Mouse (Mus musculus) CH12.LX (cell line): ENCODE measurements around the gene Ddx52. TPM values are rescaled to one million over a fixed set of nuclear protein-coding genes. Genes with fewer than 3 reads are reported as not detected.
A peak's percentile ranks its signal among the peaks of the same experiment; 100 is the strongest.

Experiments used
- DNase-seq: peaks from one replicate; pipeline ENCODE4 v3.0.0-alpha.2; 2013; ENCODE audit errors: extremely low read depth
- H3K27ac ChIP-seq: 2 replicates; pipeline ENCODE4 v1.5.1; 2012; ENCODE audit warnings: low read depth, mild to moderate bottlenecking, control low read depth, moderate library complexity; ENCODE audit not compliant: insufficient read depth
- H3K27me3 ChIP-seq: replicated peaks from 2 replicates; pipeline ENCODE3; 2012; ENCODE audit warnings: inconsistent platforms
- H3K36me3 ChIP-seq, 2 experiments: replicated peaks in 1 of 2; 2 replicates each; pipeline versions ENCODE3 to v1.6.1; 2012; ENCODE audit warnings: inconsistent platforms in 1 of 2, low read length in 1 of 2, mild to moderate bottlenecking in 1 of 2, mixed read lengths in 1 of 2, moderate library complexity in 1 of 2; ENCODE audit not compliant: control insufficient read depth in 1 of 2, insufficient read depth in 1 of 2
- H3K4me1 ChIP-seq, 2 experiments: 2 replicates each; pipeline ENCODE4 v1.6.1; 2012; ENCODE audit warnings: inconsistent platforms in 1 of 2, moderate library complexity in 1 of 2; ENCODE audit not compliant: insufficient read depth in 2 of 2, control insufficient read depth in 1 of 2
- H3K4me2 ChIP-seq: 2 replicates; pipeline ENCODE4 v1.6.1; 2012; ENCODE audit warnings: low read depth, mild to moderate bottlenecking, control low read depth; ENCODE audit not compliant: poor library complexity, insufficient read depth, severe bottlenecking
- H3K4me3 ChIP-seq, 3 experiments: fragments of 150-350 bp in 1 of 3; sonication (generic) in 1 of 3; replicated peaks in 1 of 3; 2 replicates each; pipeline versions ENCODE3 to v1.5.1; 2011 to 2012; ENCODE audit warnings: low read depth in 2 of 3, low read length in 2 of 3, mild to moderate bottlenecking in 2 of 3, moderate library complexity in 2 of 3, control low read depth in 1 of 3, improper control_type of control experiment in 1 of 3, inconsistent platforms in 1 of 3, mixed read lengths in 1 of 3; ENCODE audit not compliant: poor library complexity in 1 of 3
- H3K79me2 ChIP-seq: replicated peaks from 2 replicates; pipeline ENCODE4 v1.6.1; 2012; ENCODE audit warnings: mild to moderate bottlenecking, moderate library complexity; ENCODE audit not compliant: control insufficient read depth, poor library complexity, insufficient read depth, severe bottlenecking; ENCODE audit errors: extremely low read depth
- H3K9ac ChIP-seq: 2 replicates; pipeline ENCODE4 v1.6.1; 2012; ENCODE audit warnings: low read depth, mild to moderate bottlenecking, control low read depth, moderate library complexity; ENCODE audit not compliant: insufficient read depth
- H3K9me3 ChIP-seq: replicated peaks from 2 replicates; pipeline ENCODE3; 2012; ENCODE audit warnings: low read length, inconsistent platforms, mixed read lengths
- BHLHE40 ChIP-seq: IDR thresholded peaks from 2 replicates; pipeline ENCODE4 v1.6.1; 2011; ENCODE audit warnings: mild to moderate bottlenecking, low read depth, low read length, improper control_type of control experiment
- CHD2 ChIP-seq: IDR thresholded peaks from 2 replicates; pipeline ENCODE4 v1.6.1; 2011; ENCODE audit warnings: low read length, improper control_type of control experiment
- CTCF ChIP-seq, 2 experiments: IDR thresholded peaks in 1 of 2; conservative IDR thresholded peaks in 1 of 2; 2 replicates each; pipeline ENCODE4 v1.5.1; 2011 to 2012; ENCODE audit warnings: low read depth in 2 of 2, low read length in 2 of 2, improper control_type of control experiment in 1 of 2, inconsistent platforms in 1 of 2, mild to moderate bottlenecking in 1 of 2, moderate library complexity in 1 of 2
- E2F4 ChIP-seq: IDR thresholded peaks from 2 replicates; pipeline ENCODE4 v1.6.1; 2011; ENCODE audit warnings: low read depth, low read length, improper control_type of control experiment; ENCODE audit not compliant: insufficient replicate concordance
- ELF1 ChIP-seq: IDR thresholded peaks from 2 replicates; pipeline ENCODE4 v1.6.1; 2014; ENCODE audit warnings: low read depth, mild to moderate bottlenecking, inconsistent platforms, low read length, improper control_type of control experiment
- EP300 ChIP-seq: IDR thresholded peaks from 2 replicates; pipeline ENCODE4 v1.6.1; 2011; ENCODE audit warnings: low read length, improper control_type of control experiment
- ETS1 ChIP-seq: conservative IDR thresholded peaks from 2 replicates; pipeline ENCODE4 v1.6.1; 2012; ENCODE audit warnings: low read depth, mild to moderate bottlenecking, inconsistent platforms, low read length, improper control_type of control experiment, moderate library complexity
- GABPA ChIP-seq: IDR thresholded peaks from 2 replicates; pipeline ENCODE4 v1.6.1; 2012; ENCODE audit warnings: low read depth, low read length, improper control_type of control experiment, inconsistent platforms; ENCODE audit not compliant: insufficient replicate concordance
- HCFC1 ChIP-seq: IDR thresholded peaks from 2 replicates; pipeline ENCODE4 v1.6.1; 2012; ENCODE audit warnings: low read depth, mild to moderate bottlenecking, inconsistent platforms, low read length, improper control_type of control experiment
- IRF4 ChIP-seq: IDR thresholded peaks from 2 replicates; pipeline ENCODE4 v1.6.1; 2014; ENCODE audit warnings: low read depth, mild to moderate bottlenecking, inconsistent platforms, low read length, improper control_type of control experiment
- JUN ChIP-seq: IDR thresholded peaks from 2 replicates; pipeline ENCODE4 v1.6.1; 2011; ENCODE audit warnings: low read depth, mild to moderate bottlenecking, low read length, improper control_type of control experiment, moderate library complexity; ENCODE audit not compliant: insufficient read depth
- JUND ChIP-seq: conservative IDR thresholded peaks from 2 replicates; pipeline ENCODE4 v1.6.1; 2011; ENCODE audit warnings: low read depth, low read length, improper control_type of control experiment
- KAT2A ChIP-seq: IDR thresholded peaks from 2 replicates; pipeline ENCODE4 v1.6.1; 2012; ENCODE audit warnings: low read length, improper control_type of control experiment, inconsistent platforms; ENCODE audit not compliant: insufficient replicate concordance
- MAFK ChIP-seq: IDR thresholded peaks from 2 replicates; pipeline ENCODE4 v1.6.1; 2011; ENCODE audit warnings: low read length, improper control_type of control experiment; ENCODE audit not compliant: insufficient replicate concordance
- MAX ChIP-seq: IDR thresholded peaks from 2 replicates; pipeline ENCODE4 v1.6.1; 2011; ENCODE audit warnings: low read length, improper control_type of control experiment
- MEF2A ChIP-seq: IDR thresholded peaks from 2 replicates; pipeline ENCODE4 v1.6.1; 2014; ENCODE audit warnings: low read depth, mild to moderate bottlenecking, inconsistent platforms, low read length, improper control_type of control experiment, borderline replicate concordance
- MXI1 ChIP-seq: IDR thresholded peaks from 2 replicates; pipeline ENCODE4 v1.6.1; 2011; ENCODE audit warnings: mild to moderate bottlenecking, low read depth, low read length, improper control_type of control experiment
- MYC ChIP-seq: IDR thresholded peaks from 2 replicates; pipeline ENCODE4 v1.6.1; 2011; ENCODE audit warnings: low read depth, mild to moderate bottlenecking, improper control_type of control experiment, low read length
- NELFE ChIP-seq: IDR thresholded peaks from 2 replicates; pipeline ENCODE4 v1.6.1; 2011; ENCODE audit warnings: low read depth, low read length, improper control_type of control experiment
- NRF1 ChIP-seq: IDR thresholded peaks from 2 replicates; pipeline ENCODE4 v1.6.1; 2014; ENCODE audit warnings: low read depth, mild to moderate bottlenecking, inconsistent platforms, low read length, improper control_type of control experiment, moderate library complexity
- POLR2A ChIP-seq: IDR thresholded peaks from 2 replicates; pipeline ENCODE4 v1.6.1; 2011; ENCODE audit warnings: low read depth, mild to moderate bottlenecking, improper control_type of control experiment, low read length
- POLR2AphosphoS2 ChIP-seq: IDR thresholded peaks from 2 replicates; pipeline ENCODE4 v1.6.1; 2011; ENCODE audit warnings: low read depth, low read length, improper control_type of control experiment
- RCOR1 ChIP-seq: conservative IDR thresholded peaks from 2 replicates; pipeline ENCODE4 v1.6.1; 2012; ENCODE audit warnings: low read depth, mild to moderate bottlenecking, inconsistent platforms, low read length, improper control_type of control experiment
- SIN3A ChIP-seq: IDR thresholded peaks from 2 replicates; pipeline ENCODE4 v1.6.1; 2012; ENCODE audit warnings: low read length, improper control_type of control experiment, inconsistent platforms
- TBP ChIP-seq: conservative IDR thresholded peaks from 2 replicates; pipeline ENCODE4 v1.6.1; 2011; ENCODE audit warnings: low read depth, low read length, improper control_type of control experiment
- TCF12 ChIP-seq: IDR thresholded peaks from 2 replicates; pipeline ENCODE4 v1.6.1; 2014; ENCODE audit warnings: low read depth, mild to moderate bottlenecking, inconsistent platforms, low read length, improper control_type of control experiment
- USF1 ChIP-seq: IDR thresholded peaks from 2 replicates; pipeline ENCODE4 v1.6.1; 2014; ENCODE audit warnings: low read depth, mild to moderate bottlenecking, inconsistent platforms, low read length, improper control_type of control experiment
- USF2 ChIP-seq: conservative IDR thresholded peaks from 2 replicates; pipeline ENCODE4 v1.6.1; 2011; ENCODE audit warnings: low read depth, low read length, improper control_type of control experiment
- ZC3H11A ChIP-seq: IDR thresholded peaks from 2 replicates; pipeline ENCODE4 v1.6.1; 2012; ENCODE audit warnings: low read depth, mild to moderate bottlenecking, inconsistent platforms, low read length, improper control_type of control experiment
- ZKSCAN1 ChIP-seq: IDR thresholded peaks from 2 replicates; pipeline ENCODE4 v1.6.1; 2012; ENCODE audit warnings: low read depth, inconsistent platforms, low read length, improper control_type of control experiment, borderline replicate concordance
- ZMIZ1 ChIP-seq: IDR thresholded peaks from 2 replicates; pipeline ENCODE4 v1.6.1; 2012; ENCODE audit warnings: low read depth, mild to moderate bottlenecking, inconsistent platforms, low read length, improper control_type of control experiment
- dilution Hi-C: fragments of 300-500 bp; cut with MboI; formaldehyde crosslinking; loops from 2 replicates; pipeline ENCODE4 v1.14.3; 2020; ENCODE audit warnings: low sequenced_read_pairs; ENCODE audit not compliant: extremely low pct_unique_long_range_greater_than_20kb, extremely low pct_ligation_motif_present
- in situ Hi-C: fragments of 300-500 bp; cut with MboI; formaldehyde crosslinking; loops from 3 replicates; pipeline ENCODE4 v1.14.3; 2019; ENCODE audit warnings: low sequenced_read_pairs, low pct_ligation_motif_present, low pct_unique_long_range_greater_than_20kb, mixed read lengths
- polyA plus RNA-seq: library from polyadenylated mRNA; unstranded; fragments of >175 nt; gene quantifications from 2 replicates; pipeline ENCODE4 v1.2.1, GENCODE M21; 2012; ENCODE audit warnings: low read depth; ENCODE audit not compliant: insufficient read length
- total RNA-seq, 2 experiments: library from RNA; depleted of rRNA; stranded (reverse); fragments of 300-350 nt in 1 of 2; fragments of >200 nt in 1 of 2; gene quantifications; 2 replicates each; pipeline ENCODE4 v1.2.3; 2012 to 2014

Ddx52 gene
- total RNA-seq (2012; rRNA removed): 54.2 and 64.5 TPM in 2 replicates
- total RNA-seq (2014; rRNA removed): 104 and 132 TPM in 2 replicates
- polyA plus RNA-seq: 93.7 and 102 TPM in 2 replicates

GRCm38 (mm10) chr11:83941950-83942840 lies at the start of gene Ddx52:
Ddx52 (plus strand) TSS chr11:83942062.
- Histone ChIP-seq H3K27me3 (peaks cover 3% of the 10 kb centered on the region), H3K4me1 (peaks cover 0 to 19% of the 10 kb centered on the region in 2 experiments; a peak in 2 of 4 replicates), H3K27ac (no peak within 1 kb of the TSS), H3K4me2 (peak within 1 kb of the TSS; percentile 99), H3K36me3 (peaks cover 30 to 40% of the 10 kb centered on the region in 2 experiments), H3K79me2 (peaks cover 16% of the 10 kb centered on the region), H3K4me3 (peak within 1 kb of the TSS; percentile 65 to 95 (median 79)), H3K9ac (peak within 1 kb of the TSS; percentile 84), H3K9me3 (no peaks in the 10 kb centered on the region)
- TF ChIP-seq HCFC1: peak; percentile 95
- peak; percentile 80 for TF ChIP-seq MXI1
- TF ChIP-seq KAT2A: peak; percentile 92; the same call in 1 of the 2 replicates
- TF ChIP-seq CTCF (conservative IDR thresholded peaks at IDR 0.05 in 1 of 2, IDR thresholded peaks at IDR 0.05 in 1 of 2; ENCODE audit: low read depth in 2 of 2, low read length in 2 of 2): no peak
- TF ChIP-seq ELF1: peak; percentile 99
- no peak for TF ChIP-seq JUN
- TF ChIP-seq JUND: no peak
- TF ChIP-seq CHD2: no peak
- peak; percentile 95 for TF ChIP-seq NELFE
- TF ChIP-seq TBP: peak; percentile 89
- peak; percentile 45; the same call in 1 of the 2 replicates for TF ChIP-seq GABPA
- no peak for TF ChIP-seq MAFK
- peak; percentile 79 for TF ChIP-seq IRF4
- no peak for TF ChIP-seq ZKSCAN1
- TF ChIP-seq BHLHE40: peak; percentile 67
- no peak for TF ChIP-seq ZC3H11A
- TF ChIP-seq MAX: peak; percentile 95
- peak; percentile 97 for TF ChIP-seq POLR2A
- TF ChIP-seq POLR2AphosphoS2: peak; percentile 47; the same call in 1 of the 2 replicates
- peak; percentile 83 for TF ChIP-seq NRF1
- peak; percentile 87 for TF ChIP-seq MYC
- TF ChIP-seq USF1: no peak
- peak; percentile 33; the same call in 1 of the 2 replicates for TF ChIP-seq USF2
- TF ChIP-seq EP300: no peak; the same call in 1 of the 2 replicates
- TF ChIP-seq ETS1: peak; percentile 39; the same call in 1 of the 2 replicates
- peak; percentile 93 for TF ChIP-seq ZMIZ1
- TF ChIP-seq TCF12: peak; percentile 94
- TF ChIP-seq E2F4: no peak
- TF ChIP-seq SIN3A: peak; percentile 91; the same call in 1 of the 2 replicates
- TF ChIP-seq MEF2A: peak; percentile 82
- peak; percentile 26; the same call in 1 of the 2 replicates for TF ChIP-seq RCOR1
- dilution Hi-C loops (no loop called here), in situ Hi-C loops (loop anchor here (25.0 kb wide), 1 partner anchor 380 kb away; no protein-coding TSS in a partner anchor)
- peak; percentile 96 for DNase-seq
